Mouse (Mus musculus) kidney, postnatal 14 days (tissue): Measurements from ENCODE around the gene Otos.

Source experiments
- DNase-seq: peaks from one replicate; pipeline ENCODE4 v3.0.0; 2022; ENCODE audit warnings: mixed read lengths

The Otos gene

DNA sequence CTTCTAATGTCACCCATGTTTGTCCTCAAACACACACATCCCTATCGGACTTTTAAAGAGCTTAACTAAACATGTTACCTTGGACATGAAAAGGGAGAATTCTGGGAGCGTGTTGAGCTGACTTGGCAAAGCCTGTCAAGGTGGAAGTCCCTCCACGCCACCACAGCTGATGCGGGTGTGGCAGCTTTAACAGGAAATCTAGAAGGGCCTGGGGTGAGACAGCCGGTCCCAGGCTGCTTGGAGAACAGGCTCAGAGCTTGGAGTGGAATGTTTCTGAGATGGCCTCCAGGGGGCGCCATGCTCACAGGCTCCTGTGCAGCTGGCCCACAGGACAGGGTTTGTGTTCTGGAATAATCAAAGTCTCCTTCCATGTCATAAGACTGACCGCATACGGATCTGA lies at the start of gene Otos:
Gene Otos, minus strand, starts transcription at position 169 of the 400 bp plus-strand sequence.
- peak; percentile 77 for DNase-seq

- DNase-seq = peak; percentile 65
These were observed 48.2 kb upstream of the Otos start for GRCm38 (mm10) chr1:92696848-92697247.

GRCm38 (mm10) chr1:92695751-92696150 lies 47.1 kb upstream of the Otos start:
- no peak for DNase-seq

DNA sequence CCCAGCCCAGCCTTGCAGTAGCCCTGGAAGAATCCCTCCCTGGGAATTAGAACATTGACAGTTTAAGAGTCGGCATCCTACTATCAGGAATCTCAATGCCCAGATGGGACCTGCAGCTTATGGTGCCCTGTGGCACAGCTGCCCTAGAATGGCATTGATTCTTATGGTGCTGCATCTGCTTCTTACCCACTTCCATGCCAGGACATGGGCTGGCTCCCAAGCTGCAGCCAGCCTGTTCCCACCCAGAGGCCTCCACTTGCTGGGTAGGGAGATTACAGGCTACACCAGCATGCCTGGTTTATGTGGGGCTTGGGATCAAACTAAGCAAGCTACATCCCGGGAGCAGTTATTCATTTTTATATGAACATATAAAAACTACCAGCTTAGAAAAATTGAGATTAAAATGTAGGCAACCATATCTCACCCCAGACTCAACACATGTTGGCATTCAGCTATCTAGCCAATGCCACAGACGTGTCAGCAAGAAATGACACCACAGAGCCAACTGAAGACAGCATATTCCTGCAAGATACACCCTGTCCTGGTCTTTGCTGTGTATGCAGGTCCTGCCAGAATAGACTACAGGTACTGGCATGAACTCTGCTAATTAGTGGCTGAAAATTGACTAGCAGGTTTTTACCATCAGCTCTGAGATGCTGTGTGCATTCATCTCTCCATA lies 42.7 kb upstream of the Otos start:
- no peak for DNase-seq

GRCm38 (mm10) chr1:92686994-92687393 lies 38.4 kb upstream of the Otos start:
- no peak for DNase-seq

- no peak for DNase-seq
These were observed 34.5 kb upstream of the Otos start for GRCm38 (mm10) chr1:92683151-92683550.

GRCm38 (mm10) chr1:92680668-92681603 lies 32.3 kb upstream of the Otos start:
- peak; percentile 79 for DNase-seq

DNA sequence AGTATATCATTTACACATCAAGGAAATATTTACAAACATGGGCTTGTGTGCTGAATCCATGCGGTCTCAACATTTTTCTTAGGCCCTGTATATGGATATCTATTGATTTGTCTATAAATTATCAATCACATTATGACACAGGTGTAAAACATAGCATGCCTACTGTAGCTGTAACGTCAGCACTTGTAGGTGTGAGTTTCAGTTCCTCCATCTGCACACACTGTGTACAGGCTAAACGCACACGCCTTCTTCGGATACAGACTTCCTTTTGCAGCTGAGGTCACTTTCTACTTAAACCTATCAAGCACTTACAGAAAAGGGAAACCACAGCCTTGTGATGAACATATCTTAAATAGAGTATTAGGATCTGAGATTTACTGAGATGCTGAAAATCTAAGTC lies 30.1 kb upstream of the Otos start:
- no peak for DNase-seq

GRCm38 (mm10) chr1:92676676-92676975 lies 28.0 kb upstream of the Otos start:
- no peak for DNase-seq

GRCm38 (mm10) chr1:92675932-92676675 lies 27.5 kb upstream of the Otos start:
- DNase-seq = no peak

GRCm38 (mm10) chr1:92673258-92673782 lies 24.7 kb upstream of the Otos start:
- no peak for DNase-seq

- DNase-seq = no peak
These were observed 22.7 kb upstream of the Otos start for GRCm38 (mm10) chr1:92671326-92671725.

DNA sequence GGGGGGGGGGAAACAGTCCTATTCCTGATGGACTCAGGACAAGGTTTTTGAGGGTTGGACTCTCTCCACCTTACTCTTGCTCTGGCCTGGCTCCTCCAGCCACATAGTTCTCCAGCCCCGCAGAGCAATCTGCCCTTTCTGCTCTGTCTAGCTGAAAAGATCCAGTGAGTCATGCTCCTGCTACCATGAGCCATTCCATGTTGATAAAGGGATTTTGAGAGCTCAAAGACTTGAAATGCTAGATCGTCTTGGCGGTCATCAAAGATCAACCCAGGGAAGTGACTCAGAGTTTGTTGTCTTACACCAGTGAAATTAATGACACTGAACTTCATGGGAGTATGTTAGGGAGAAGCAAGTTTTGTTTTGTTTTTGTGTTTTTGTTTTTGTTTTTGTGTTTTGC lies 20.8 kb upstream of the Otos start:
- DNase-seq = no peak

- peak; percentile 19 for DNase-seq
These were observed 18.5 kb upstream of the Otos start for GRCm38 (mm10) chr1:92667106-92667505.

- DNase-seq = no peak
These were observed 10.8 kb upstream of the Otos start for GRCm38 (mm10) chr1:92659392-92659791.

DNA sequence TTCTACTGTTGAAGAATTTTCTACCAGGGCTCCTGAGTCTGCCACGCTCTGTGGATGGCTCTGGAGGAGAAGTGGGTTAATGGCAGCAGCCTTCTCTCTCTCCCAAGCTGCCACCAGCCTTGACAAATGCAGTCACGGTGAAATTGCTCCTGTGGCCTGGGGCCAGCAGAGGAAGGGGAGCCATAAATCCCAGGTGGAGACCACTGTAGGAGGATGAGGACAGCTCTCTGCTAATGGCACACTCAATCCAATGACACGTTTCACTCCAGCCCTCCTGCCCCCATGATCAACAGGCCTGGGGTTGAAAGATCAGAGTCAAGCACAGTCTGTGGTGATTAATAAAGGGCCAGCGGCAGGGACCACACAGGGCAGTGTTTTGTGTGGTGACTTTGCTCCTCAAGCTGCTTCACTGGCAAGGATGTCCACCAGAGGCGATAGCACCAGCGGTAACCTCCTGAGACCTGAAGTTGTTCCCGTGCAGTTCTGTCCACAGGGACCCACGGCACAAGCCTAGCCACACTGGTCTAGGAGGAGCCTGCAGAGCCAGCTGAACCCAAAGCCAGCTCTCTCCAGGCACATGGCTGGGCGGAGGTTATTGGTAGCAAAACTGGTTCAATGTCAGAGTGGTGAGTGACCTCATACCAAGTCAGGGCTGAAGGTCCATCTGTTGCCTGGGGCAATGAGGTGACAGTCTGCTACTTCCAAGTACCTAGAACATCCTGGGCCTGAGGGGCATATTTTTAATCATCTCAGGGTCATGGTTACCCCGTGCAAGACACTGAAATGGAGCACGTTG lies 8.6 kb upstream of the Otos start:
- no peak for DNase-seq

DNA sequence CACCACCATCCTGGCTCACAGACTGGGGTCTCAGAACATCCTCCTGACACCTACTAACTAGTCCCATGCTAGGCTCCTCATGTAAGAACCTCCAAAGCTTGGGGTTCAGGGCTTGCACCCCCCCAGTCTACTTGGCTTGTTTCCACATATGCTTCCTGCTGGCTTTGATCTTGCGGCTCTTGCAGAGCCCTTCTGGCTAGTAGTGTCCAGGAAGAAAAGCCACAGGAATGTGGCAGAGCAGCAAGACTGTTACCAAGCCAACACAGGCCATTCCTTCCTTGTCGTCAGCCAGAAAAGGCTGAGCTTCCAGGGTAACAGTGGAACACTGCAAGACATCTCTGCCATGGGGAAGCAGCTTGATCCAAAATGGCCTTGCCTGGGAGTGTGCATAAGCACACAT lies 6.0 kb upstream of the Otos start:
- DNase-seq = no peak

- DNase-seq = no peak
These were observed 4.5 kb upstream of the Otos start for GRCm38 (mm10) chr1:92653179-92653578.

GRCm38 (mm10) chr1:92651467-92651866 lies 2.8 kb upstream of the Otos start:
- no peak for DNase-seq

DNA sequence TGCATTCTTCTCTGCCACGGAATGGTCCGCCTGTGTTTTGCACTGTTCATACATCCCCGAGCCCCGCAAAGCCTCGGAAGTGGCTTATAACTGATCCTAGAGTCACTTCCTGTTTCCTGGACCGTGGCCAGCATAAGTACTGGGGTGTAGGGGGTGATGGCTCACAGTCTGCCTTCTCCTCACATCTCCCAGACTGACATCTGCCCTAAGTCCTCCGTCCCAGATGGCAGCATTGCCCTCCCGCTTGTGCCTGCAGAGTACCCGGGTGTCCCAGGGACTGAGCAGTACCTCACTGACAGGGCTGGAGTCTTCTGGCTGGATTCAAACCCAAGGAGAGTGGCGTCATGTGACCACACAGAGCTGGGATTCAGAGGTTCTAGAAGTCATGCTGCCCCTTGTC lies 444 bp downstream of the Otos start:
- DNase-seq = no peak

- peak; percentile 77 for DNase-seq
These were observed 889 bp downstream of the Otos start for GRCm38 (mm10) chr1:92647752-92648151.

DNA sequence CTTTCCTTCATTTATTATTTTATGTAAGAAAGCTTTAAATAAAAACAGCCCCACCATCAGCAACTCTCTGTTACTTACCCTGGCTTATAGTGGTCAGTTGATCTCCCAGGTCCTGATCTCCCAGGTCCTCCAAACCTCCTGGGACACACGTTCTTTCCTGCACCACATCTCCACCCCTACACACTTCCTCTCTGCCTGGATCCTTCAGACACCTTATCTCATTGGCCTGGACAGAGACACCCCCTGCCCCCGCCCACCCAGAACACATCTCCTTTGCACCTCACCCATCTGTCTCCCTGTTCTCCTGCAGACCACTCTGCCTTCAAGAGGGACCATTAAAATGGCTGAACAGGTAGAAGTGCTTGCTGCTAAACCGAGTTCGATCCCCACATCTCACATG lies 1.6 kb downstream of the Otos start:
- no peak for DNase-seq

- DNase-seq = no peak
These were observed 2.0 kb downstream of the Otos start for GRCm38 (mm10) chr1:92646601-92647000.
